In the genomic region with DNA sequence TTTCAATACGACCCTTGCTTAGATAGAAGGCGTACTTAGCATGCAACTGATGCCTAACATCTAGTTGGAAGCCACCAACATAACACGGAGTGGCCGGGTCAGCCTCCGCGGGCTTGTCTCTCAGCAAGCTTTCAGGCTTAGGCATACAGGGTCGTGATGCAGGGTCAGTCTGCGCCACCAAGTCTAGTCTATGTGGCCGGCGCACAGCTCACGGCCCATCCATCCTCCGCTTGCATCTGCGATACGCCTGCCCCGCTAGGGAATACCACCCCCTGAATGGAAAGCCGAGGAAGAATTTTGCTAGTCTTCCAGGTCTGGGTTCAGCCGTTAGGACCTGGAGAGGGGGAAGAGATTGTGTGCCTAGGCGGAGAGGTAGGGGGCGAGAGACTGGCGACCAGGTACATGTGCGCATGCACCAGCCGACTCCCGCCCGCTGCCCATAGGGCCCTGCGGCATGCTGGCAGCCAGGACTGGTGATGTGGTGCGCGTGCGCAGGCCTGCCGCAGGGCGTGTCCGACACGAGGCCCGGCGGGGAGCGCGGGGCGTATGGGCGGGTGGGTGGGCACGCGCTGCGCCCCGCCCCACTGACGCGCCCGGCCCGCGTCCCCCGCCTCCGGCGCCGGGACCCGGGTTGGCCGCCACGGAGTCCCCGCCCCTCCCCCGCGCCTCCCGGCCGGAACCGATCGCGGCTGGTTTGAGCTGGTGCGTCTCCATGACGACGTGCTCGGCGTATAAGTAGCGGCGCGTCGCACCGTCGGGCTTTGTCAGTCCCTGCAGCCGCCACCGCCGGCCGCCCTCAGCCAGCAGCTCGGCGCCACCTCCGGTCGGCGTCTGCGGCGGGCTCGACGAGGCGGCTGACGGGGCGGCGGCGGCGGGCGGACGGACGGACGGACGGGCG, we compare ENCODE assay signal across 8 mouse cellular contexts. TPM values are rescaled to one million over a fixed set of nuclear protein-coding genes. Genes with fewer than 3 reads are reported as not detected.
DNase-seq lines count a peak whose midpoint lies in the region; ATAC-seq and TF ChIP-seq lines count a peak whose summit lies in the region.

A gene (plus strand): TSS at position 586 of the 898 bp plus-strand sequence.

- intact Hi-C loops in left cerebral cortex, postnatal 10 days (cut with DNase I), result loop anchor here (5.0 kb wide), 2 partner anchors 117 to 177 kb away; no protein-coding TSS in a partner anchor

- ATAC-seq in activated CD4-positive, CD25-positive, alpha-beta regulatory T cell, adult 4 months, result peak; percentile 82
- ATAC-seq in inflammation-experienced regulatory T-cells, adult 6 months, result peak; percentile 83
- ATAC-seq in megakaryocyte-erythroid progenitor cell, adult 5-6 weeks (replicated peaks; ENCODE audit: low FRiP score, low TSS enrichment, poor library complexity, severe bottlenecking), result peak; percentile 85

- peak; percentile 98 for DNase-seq in gastrocnemius, postnatal 10 days
- peak; percentile 97 to 100 for DNase-seq in left cerebral cortex, postnatal 10 days (ENCODE audit: extremely low spot score in 1 of 2, low spot score in 2 of 2)
- peak; percentile 98 for DNase-seq in right cerebral cortex, postnatal 25 days
- DNase-seq in urinary bladder, postnatal 4 days (ENCODE audit: low spot score in 2 of 2), result peak; percentile 96 to 98

- no peak for TF ChIP-seq CTCF in cortical plate, adult 2 months (IDR thresholded peaks at IDR 0.05; ENCODE audit: extremely low read depth, insufficient read depth, low read length)

- H3K4me1 ChIP-seq in cortical plate, adult 2 months (ENCODE audit: control insufficient read depth, insufficient read depth, low read length), result no peaks in the 10 kb centered on the region

- H3K27ac ChIP-seq in cortical plate, adult 2 months (ENCODE audit: insufficient read depth, low read length), result peak within 1 kb of the TSS; percentile 91

- TF ChIP-seq POLR2A in cortical plate, adult 2 months (IDR thresholded peaks at IDR 0.05; ENCODE audit: extremely low read depth, insufficient read depth, low read length), result peak; percentile 81

- H3K4me3 ChIP-seq in cortical plate, adult 2 months (ENCODE audit: insufficient read depth, low read length), result peak within 1 kb of the TSS; percentile 88

RNA-seq across cellular contexts. Expression of the gene that starts here (rescaled TPM):
- 10 to 100 TPM; 19.1 to 21.2 TPM for polyA plus RNA-seq in activated CD4-positive, CD25-positive, alpha-beta regulatory T cell, adult 4 months (2017; shearing (Covaris generic))
- 73.9 and 78.7 TPM in 2 replicates for polyA plus RNA-seq in cortical plate, adult 2 months (2012; rRNA removed)
- 10 to 100 TPM; 91.5 to 93.1 TPM for total RNA-seq in gastrocnemius, postnatal 10 days (2021)
- polyA plus RNA-seq in inflammation-experienced regulatory T-cells, adult 6 months (2017; shearing (Covaris generic)), result 10 to 100 TPM; 15.3 to 37.6 (median 24.0) TPM
- 10 to 100 TPM; 82.2 to 85.0 TPM for total RNA-seq in left cerebral cortex, postnatal 10 days (2021)
- 360 and 383 TPM in 2 replicates for total RNA-seq in megakaryocyte-erythroid progenitor cell, adult 5-6 weeks (2014; fragmentation: Nextera tagmentation)
- 607 and 788 TPM in 2 replicates for total RNA-seq in megakaryocyte-erythroid progenitor cell, adult 5-6 weeks (2017)

Comparison
In these comparisons a context has a peak if more than half of its experiments do, and no peak if none do; other contexts are left out.
1. Peak in every context shown above with its lines: DNase-seq, ATAC-seq, H3K4me3 ChIP-seq and H3K27ac ChIP-seq.